In genomic region chr9:43548883-43549282, GRCm38 (mm10) we compare ENCODE assay signal across 17 mouse cellular contexts.
DNase-seq lines count a peak whose midpoint lies in the region; ATAC-seq lines count a peak whose summit lies in the region.
"Had no signal": no experiment of that assay in that cellular context is flagged by ENCODE, and none has a peak within 500 bp of the region (broad histone marks: within the 10 kb centered on the region; RNA-seq: fewer than 3 reads in every experiment).

No protein-coding gene starts in this region.

- H3K4me3 ChIP-seq in embryonic facial prominence, embryonic 14.5 days (ENCODE audit: low read depth, low read length) = no peak overlapping the region
- no peak overlapping the region for H3K4me3 ChIP-seq in embryonic facial prominence, embryonic 10.5 days
- H3K4me3 ChIP-seq in hindbrain, embryonic 14.5 days (replicated peaks; ENCODE audit: low read length) = no peak overlapping the region
- H3K4me3 ChIP-seq in hindbrain, embryonic 16.5 days (ENCODE audit: low read length) = no peak overlapping the region
- H3K4me3 ChIP-seq: forebrain, embryonic 13.5 days had no signal

- H3K36me3 ChIP-seq in embryonic facial prominence, embryonic 14.5 days (ENCODE audit: control insufficient read depth, insufficient read depth, low read length) = no peaks in the 10 kb centered on the region
- H3K36me3 ChIP-seq in embryonic facial prominence, embryonic 10.5 days (replicated peaks) = no peaks in the 10 kb centered on the region
- H3K36me3 ChIP-seq in hindbrain, embryonic 14.5 days (replicated peaks; ENCODE audit: control insufficient read depth, insufficient read depth) = no peaks in the 10 kb centered on the region
- H3K36me3 ChIP-seq in hindbrain, embryonic 16.5 days (ENCODE audit: control insufficient read depth, insufficient read depth, low read length) = no peaks in the 10 kb centered on the region

- DNase-seq in embryonic facial prominence, embryonic 14.5 days (ENCODE audit: low spot score) = peak; percentile 47
- no peak for DNase-seq in embryonic facial prominence, embryonic 10.5 days (ENCODE audit: low spot score)
- DNase-seq in hindbrain, embryonic 14.5 days (ENCODE audit: low spot score) = no peak
- DNase-seq in right cerebral cortex, adult 18-20 months = peak; percentile 70
- no peak for DNase-seq in right cerebral cortex, postnatal 14 days
- peak; percentile 65 for DNase-seq in telencephalon, adult 2 months (ENCODE audit: low read depth, low spot score)
- no peak for DNase-seq in yolk sac, embryonic 10.5 days (ENCODE audit: low spot score)
- DNase-seq: heart, postnatal 10 days; kidney, postnatal 4 days; lung, postnatal 14 days; spleen, adult 18-20 months; thymus, postnatal 25 days had no signal

- peak; percentile 3; the same call in 1 of the 2 replicates for ATAC-seq in embryonic facial prominence, embryonic 14.5 days (ENCODE audit: low read depth)
- no peak for ATAC-seq in hindbrain, embryonic 14.5 days (ENCODE audit: low FRiP score)
- no peak for ATAC-seq in hindbrain, embryonic 16.5 days
- ATAC-seq: activated CD4-positive, CD25-positive, alpha-beta regulatory T cell, adult 4 months; forebrain, embryonic 13.5 days; intestine, postnatal 0 days had no signal

- 36% methylated on average over 4 of the region's 4 CpGs for WGBS in embryonic facial prominence, embryonic 14.5 days
- 71% methylated on average over 4 of the region's 4 CpGs for WGBS in embryonic facial prominence, embryonic 10.5 days
- 43% methylated on average over 4 of the region's 4 CpGs for WGBS in hindbrain, embryonic 14.5 days
- 37% methylated on average over 4 of the region's 4 CpGs for WGBS in hindbrain, embryonic 16.5 days

- no peak overlapping the region for H3K27ac ChIP-seq in embryonic facial prominence, embryonic 14.5 days (replicated peaks; ENCODE audit: low read depth, low read length)
- no peak overlapping the region for H3K27ac ChIP-seq in embryonic facial prominence, embryonic 10.5 days (replicated peaks)
- peak overlapping the region; percentile 3; the same call in 1 of the 2 replicates for H3K27ac ChIP-seq in hindbrain, embryonic 14.5 days
- no peak overlapping the region for H3K27ac ChIP-seq in hindbrain, embryonic 16.5 days (ENCODE audit: low read depth, low read length)
- H3K27ac ChIP-seq: forebrain, embryonic 13.5 days; liver, embryonic 14.5 days had no signal

- H3K4me1 ChIP-seq in embryonic facial prominence, embryonic 14.5 days (ENCODE audit: control insufficient read depth, insufficient read depth, low read length) = peaks cover 9% of the 10 kb centered on the region; the same call in 1 of the 2 replicates
- peaks cover 22% of the 10 kb centered on the region for H3K4me1 ChIP-seq in embryonic facial prominence, embryonic 10.5 days
- peaks cover 18% of the 10 kb centered on the region for H3K4me1 ChIP-seq in hindbrain, embryonic 14.5 days (replicated peaks; ENCODE audit: control insufficient read depth, insufficient read depth, low read length)
- H3K4me1 ChIP-seq in hindbrain, embryonic 16.5 days (ENCODE audit: control insufficient read depth, insufficient read depth, low read depth, low read length) = peaks cover 10% of the 10 kb centered on the region

- no peak overlapping the region for H3K4me2 ChIP-seq in embryonic facial prominence, embryonic 14.5 days (ENCODE audit: low read depth, low read length)
- no peak overlapping the region for H3K4me2 ChIP-seq in hindbrain, embryonic 14.5 days (replicated peaks)
- no peak overlapping the region for H3K4me2 ChIP-seq in hindbrain, embryonic 16.5 days (ENCODE audit: low read length)
- H3K4me2 ChIP-seq: forebrain, embryonic 13.5 days had no signal

- H3K27me3 ChIP-seq in embryonic facial prominence, embryonic 14.5 days (replicated peaks; ENCODE audit: control insufficient read depth, insufficient read depth, low read length) = no peaks in the 10 kb centered on the region
- H3K27me3 ChIP-seq in embryonic facial prominence, embryonic 10.5 days (replicated peaks; ENCODE audit: low read depth, poor library complexity, severe bottlenecking) = peaks cover 5% of the 10 kb centered on the region; the same call in 1 of the 2 replicates
- no peaks in the 10 kb centered on the region for H3K27me3 ChIP-seq in hindbrain, embryonic 14.5 days (ENCODE audit: control insufficient read depth, insufficient read depth, low read length)
- no peaks in the 10 kb centered on the region for H3K27me3 ChIP-seq in hindbrain, embryonic 16.5 days (replicated peaks; ENCODE audit: control insufficient read depth, insufficient read depth, low read length)
- H3K27me3 ChIP-seq: forebrain, embryonic 13.5 days had no signal

- H3K9me3 ChIP-seq in embryonic facial prominence, embryonic 14.5 days (ENCODE audit: control insufficient read depth, low read length) = no peaks in the 10 kb centered on the region
- no peaks in the 10 kb centered on the region for H3K9me3 ChIP-seq in embryonic facial prominence, embryonic 10.5 days
- H3K9me3 ChIP-seq in hindbrain, embryonic 14.5 days (ENCODE audit: control insufficient read depth, low read length) = no peaks in the 10 kb centered on the region
- H3K9me3 ChIP-seq in hindbrain, embryonic 16.5 days (ENCODE audit: control insufficient read depth, low read length) = no peaks in the 10 kb centered on the region
- H3K9me3 ChIP-seq: forebrain, embryonic 13.5 days had no signal

- no peak overlapping the region for H3K9ac ChIP-seq in embryonic facial prominence, embryonic 14.5 days (ENCODE audit: low read depth, low read length)
- no peak overlapping the region for H3K9ac ChIP-seq in hindbrain, embryonic 14.5 days
- H3K9ac ChIP-seq in hindbrain, embryonic 16.5 days (ENCODE audit: low read depth, low read length) = no peak overlapping the region
- H3K9ac ChIP-seq: forebrain, embryonic 13.5 days; liver, embryonic 14.5 days had no signal

Comparison
In these comparisons a context has a peak if more than half of its experiments do, and no peak if none do; other contexts are left out.
1. DNase-seq: peak in embryonic facial prominence, embryonic 14.5 days (single experiment), right cerebral cortex, adult 18-20 months (single experiment) and telencephalon, adult 2 months (single experiment); none in embryonic facial prominence, embryonic 10.5 days (single experiment), hindbrain, embryonic 14.5 days (single experiment), right cerebral cortex, postnatal 14 days (single experiment) and yolk sac, embryonic 10.5 days (single experiment).